Mouse (Mus musculus) liver, embryonic 18 days (tissue): ENCODE data around the gene Tifab. TPM values are rescaled to one million over a fixed set of nuclear protein-coding genes. Genes with fewer than 3 reads are reported as not detected.

Experiments
- polyA plus RNA-seq: library from polyadenylated mRNA; depleted of rRNA; stranded (reverse); fragments of >200 nt; gene quantifications from 2 replicates; pipeline ENCODE4 v1.2.3, GENCODE M21; 2012; rRNA removed

Tifab gene
- 4.8 and 5.1 TPM in 2 replicates for polyA plus RNA-seq

DNA sequence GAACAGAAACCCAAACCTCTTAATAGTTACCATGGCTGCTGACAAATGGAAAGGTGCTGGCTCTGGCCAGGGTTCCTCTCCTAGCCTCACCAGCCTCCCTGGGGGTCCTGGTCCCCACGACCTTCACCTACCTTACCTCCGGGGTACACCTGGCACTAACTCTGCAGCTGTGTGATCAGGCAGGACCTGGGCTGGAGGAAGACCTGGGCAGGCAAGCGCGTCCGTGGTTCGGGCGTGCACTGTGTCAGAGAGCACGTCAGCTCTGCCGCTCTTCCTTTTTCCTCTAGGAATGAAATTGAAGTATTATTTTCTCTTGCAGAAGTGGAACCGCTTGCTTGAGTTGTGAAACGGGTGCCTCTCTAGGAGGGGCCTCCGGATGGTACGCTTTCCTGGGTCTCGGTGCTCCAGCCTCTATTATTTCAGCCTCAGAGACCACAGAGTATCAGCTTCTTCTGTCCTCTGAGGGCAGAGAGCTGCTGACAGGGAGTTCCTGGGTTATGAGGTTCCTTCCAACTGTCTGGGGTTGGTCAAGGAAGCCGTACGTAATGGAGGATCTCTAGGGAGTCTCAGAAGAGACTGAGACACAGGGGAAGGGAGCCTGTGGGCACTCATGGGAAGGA is at the start of gene Tifab:
Gene Tifab, minus strand, starts transcription at position 470 of the 620 bp plus-strand sequence.

DNA sequence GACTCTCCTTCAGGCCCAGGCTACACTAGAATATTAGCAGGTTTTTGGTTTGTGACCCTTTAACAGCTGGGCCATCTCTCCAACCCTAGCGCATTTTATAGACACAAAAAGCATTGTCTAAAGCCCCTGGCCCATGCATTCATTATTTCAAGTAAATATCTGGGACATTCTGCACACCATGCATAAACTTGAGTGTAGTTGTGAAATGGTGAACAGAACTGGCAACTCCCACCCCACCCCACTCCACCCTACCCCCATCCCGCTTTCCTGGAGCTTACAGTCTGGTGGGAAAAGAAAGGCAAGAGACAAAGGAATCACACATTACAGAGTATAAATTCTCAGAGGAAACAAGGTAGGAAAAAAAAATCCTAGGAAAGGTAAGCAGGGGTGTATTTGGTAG is 42.5 kb downstream of the Tifab start, which contains the start of gene H2afy:
Gene H2afy, minus strand, starts transcription at position 162 of the 400 bp plus-strand sequence.

Other genes starting within 250 kb of the Tifab start
- 73.6 and 78.4 TPM in 2 replicates for gene H2afy, start 42.5 kb downstream of the Tifab start, polyA plus RNA-seq
- gene Neurog1, start 73.3 kb upstream of the Tifab start, polyA plus RNA-seq, result not detected in 2 replicates
- 0.02 and 0.05 TPM in 2 replicates for gene Cxcl14, start 117.7 kb upstream of the Tifab start, polyA plus RNA-seq
- not detected in 2 replicates for gene Gm3045, start 247.7 kb upstream of the Tifab start, polyA plus RNA-seq